In genomic region chr5:113872936-113873912, GRCm38 (mm10) we compare ENCODE assay signal across 8 mouse cellular contexts. TPM values are rescaled to one million over a fixed set of nuclear protein-coding genes. Genes with fewer than 3 reads are reported as not detected.
DNase-seq lines count a peak whose midpoint lies in the region; ATAC-seq lines count a peak whose summit lies in the region.

No protein-coding gene starts in this region.

- peaks cover 71% of the 10 kb centered on the region for H3K36me3 ChIP-seq in megakaryocyte, embryonic 14.5 days (replicated peaks; ENCODE audit: low read length)

- 0 out of 2 replicates have a peak, but pooled peaks have one; percentile 37 for ATAC-seq in cerebellum, adult (ENCODE audit: insufficient number of reproducible peaks, low FRiP score, low TSS enrichment)

- peak overlapping the region; percentile 88 for H3K4me3 ChIP-seq in megakaryocyte, embryonic 14.5 days (replicated peaks)

- peaks cover 10% of the 10 kb centered on the region for H3K9me3 ChIP-seq in megakaryocyte, embryonic 14.5 days

- H3K4me1 ChIP-seq in megakaryocyte, embryonic 14.5 days: peaks cover 99% of the 10 kb centered on the region

- no peaks in the 10 kb centered on the region for H3K27me3 ChIP-seq in megakaryocyte, embryonic 14.5 days (replicated peaks)

- intact Hi-C loops in left cerebral cortex, postnatal 14 days (cut with DNase I): loop anchor here (5.0 kb wide), 1 partner anchor 34 kb away; the partner anchor contains the start of gene Coro1c

- no peak for DNase-seq in cerebellum, adult 11 months
- peak; percentile 64 to 68 for DNase-seq in cerebellum, postnatal 14 days
- DNase-seq in gastrocnemius, postnatal 10 days: peak; percentile 54
- DNase-seq in induced T-regulatory cell, adult 2 months (ENCODE audit: low read depth): peak; percentile 59
- DNase-seq in left cerebral cortex, postnatal 14 days (ENCODE audit: low spot score in 2 of 2): peak; percentile 67 to 90
- peak; percentile 45 to 52 for DNase-seq in right cerebral cortex, adult 2 months (ENCODE audit: low spot score in 2 of 2)

RNA-seq across cellular contexts. Expression of gene Coro1c, which starts 35.3 kb away (rescaled TPM):
- 10 to 100 TPM; 39.1 to 48.9 TPM for total RNA-seq in gastrocnemius, postnatal 10 days (2021)
- 100 to 1,000 TPM in 1 of 2 experiments, 10 to 100 TPM in 1; 97.7 to 102 TPM for total RNA-seq in left cerebral cortex, postnatal 14 days (2021)
- polyA plus RNA-seq in megakaryocyte, embryonic 14.5 days (2012; ENCODE audit: insufficient read depth, low replicate concordance): 132 and 208 TPM in 2 replicates

RNA-seq across cellular contexts. Expression of gene Selplg, which starts 40.8 kb away (rescaled TPM):
- 1 to 10 TPM; 1.8 to 3.3 TPM for total RNA-seq in gastrocnemius, postnatal 10 days (2021)
- total RNA-seq in left cerebral cortex, postnatal 14 days (2021): 10 to 100 TPM; 25.9 to 27.2 TPM
- 39.4 and 167 TPM in 2 replicates for polyA plus RNA-seq in megakaryocyte, embryonic 14.5 days (2012; ENCODE audit: insufficient read depth, low replicate concordance)

Comparison
In these comparisons a context has a peak if more than half of its experiments do, and no peak if none do; other contexts are left out.
1. RNA of gene Selplg, which starts 40.8 kb away (total RNA-seq): 25.9 to 27.2 TPM in left cerebral cortex, postnatal 14 days; 1.8 to 3.3 TPM in gastrocnemius, postnatal 10 days; every median in the first group is over 4 times any median in the second.